Mouse (Mus musculus): ENCODE measurements around the gene Adam19.
A peak's percentile ranks its signal among the peaks of the same experiment; 100 is the strongest.

The Adam19 gene

DNA sequence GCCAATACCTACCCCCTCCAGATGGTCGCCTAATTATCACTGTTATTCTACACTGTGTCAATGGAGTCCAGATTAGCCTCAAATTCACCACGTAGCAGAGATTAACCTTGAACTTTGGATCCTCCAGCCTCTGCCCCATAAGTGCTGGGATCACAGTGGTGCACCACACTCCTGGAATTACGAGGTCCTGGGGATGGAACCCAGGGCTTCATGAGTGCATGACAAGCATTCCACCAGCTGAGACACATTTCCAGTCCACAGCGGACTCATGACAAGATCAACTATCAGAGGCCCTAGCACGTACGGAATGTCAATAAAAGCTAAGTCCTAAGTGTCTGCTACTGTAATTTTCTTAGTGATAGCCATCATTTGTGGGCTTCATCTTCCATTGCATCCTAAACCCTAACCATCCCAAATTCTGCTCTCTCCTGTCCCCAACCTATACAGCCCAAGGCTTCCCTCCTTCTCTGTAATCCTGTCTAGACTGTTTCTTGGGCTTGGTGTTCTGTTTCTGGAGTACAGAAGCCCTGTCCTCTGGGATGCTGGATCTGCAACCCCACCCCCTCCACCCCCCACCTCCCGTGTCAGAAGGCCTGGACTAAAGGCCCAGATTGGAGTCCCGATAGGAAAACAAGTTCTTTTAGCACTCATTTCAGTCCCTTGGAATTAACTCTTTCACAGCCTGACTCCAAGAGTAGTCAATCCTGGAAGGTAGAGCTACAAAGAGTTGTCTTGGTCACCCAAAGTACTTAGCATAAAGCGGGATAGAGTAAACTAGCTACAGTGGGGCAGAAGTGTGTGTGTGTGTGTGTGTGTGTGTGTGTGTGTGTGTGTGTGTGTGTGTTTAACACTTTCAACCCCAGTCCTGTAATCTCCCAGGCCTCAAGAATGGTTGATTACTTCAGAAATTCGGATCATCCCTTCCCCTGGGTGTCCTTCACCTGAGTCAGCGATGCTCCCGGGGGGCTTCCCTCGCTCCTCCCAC is 589 bp upstream of the Adam19 start:
- no peak for DNase-seq (ENCODE audit: low spot score in 2 of 2)

DNA sequence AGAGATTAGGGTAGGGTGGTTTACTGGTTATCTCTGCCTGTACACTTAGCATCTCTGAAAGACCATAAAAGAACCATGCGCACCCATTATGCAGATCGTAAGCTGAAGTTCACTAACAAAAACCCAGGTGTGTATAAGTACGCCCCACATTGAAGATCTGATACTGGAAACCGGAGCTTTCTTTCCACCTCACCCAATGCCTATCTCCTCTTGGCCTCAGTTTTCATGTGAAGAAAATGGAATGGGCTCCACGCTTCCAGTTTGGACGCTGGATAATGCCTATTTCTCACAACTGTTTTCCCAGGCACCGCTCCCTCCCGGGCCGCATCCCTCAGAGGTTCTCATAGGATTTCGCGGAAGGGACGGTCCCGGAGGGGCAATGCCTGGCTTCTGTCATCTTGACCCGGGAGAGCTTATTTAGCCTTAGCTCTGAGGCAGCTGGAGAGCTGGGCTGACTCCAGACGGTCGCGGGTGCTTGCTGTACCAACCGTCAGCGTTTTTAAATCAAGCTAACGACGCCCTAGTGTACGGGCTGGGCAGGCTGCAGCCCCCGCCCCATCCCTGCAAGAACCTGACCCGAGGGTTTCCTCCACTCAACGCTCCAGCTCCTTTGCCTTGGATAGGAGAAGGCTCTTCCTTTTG is 1.1 kb downstream of the Adam19 start:
- peak in 1 of 2 experiments; percentile 13 for DNase-seq (ENCODE audit: low spot score in 2 of 2)

DNA sequence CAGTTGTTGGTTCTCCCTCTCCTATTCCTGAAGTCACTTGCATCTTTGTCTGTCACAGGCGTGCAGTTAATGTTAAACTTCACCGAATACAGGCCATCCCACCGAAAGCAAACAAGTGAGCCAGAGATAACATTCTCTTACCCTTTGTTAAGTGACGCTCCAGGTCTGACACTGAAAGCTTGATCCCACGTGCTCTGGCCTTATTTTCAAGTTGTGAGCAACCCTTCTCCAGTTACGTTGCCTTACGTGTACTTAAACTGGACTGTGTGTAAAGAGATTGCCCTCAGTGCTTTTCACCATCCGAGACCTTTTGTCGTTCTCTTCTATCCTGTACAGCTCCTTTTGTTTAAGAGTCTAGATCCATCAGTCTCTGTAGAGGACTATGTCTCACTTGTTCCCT is 2.2 kb downstream of the Adam19 start:
- no peak for DNase-seq (ENCODE audit: low spot score in 2 of 2)

DNA sequence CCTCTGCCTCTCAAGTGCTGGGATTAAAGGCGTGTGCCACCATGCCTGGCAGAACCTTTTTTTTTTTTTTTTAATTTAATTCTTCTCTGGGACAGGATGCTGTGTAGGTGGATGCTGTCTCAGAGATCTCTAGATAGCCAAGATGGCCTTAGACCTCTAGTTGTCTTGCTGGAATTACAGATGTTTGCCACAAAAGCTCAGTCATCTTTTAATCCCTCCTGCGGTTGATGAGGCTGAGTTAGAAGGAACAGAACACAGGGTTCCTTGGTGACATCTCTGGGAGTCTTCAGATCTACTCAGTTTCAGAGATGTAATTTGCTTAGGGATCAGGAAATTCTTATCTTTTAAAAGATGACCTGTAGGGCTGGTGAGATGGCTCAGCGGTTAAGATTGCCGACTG is 3.1 kb downstream of the Adam19 start:
- no peak for DNase-seq (ENCODE audit: low spot score in 2 of 2)

DNA sequence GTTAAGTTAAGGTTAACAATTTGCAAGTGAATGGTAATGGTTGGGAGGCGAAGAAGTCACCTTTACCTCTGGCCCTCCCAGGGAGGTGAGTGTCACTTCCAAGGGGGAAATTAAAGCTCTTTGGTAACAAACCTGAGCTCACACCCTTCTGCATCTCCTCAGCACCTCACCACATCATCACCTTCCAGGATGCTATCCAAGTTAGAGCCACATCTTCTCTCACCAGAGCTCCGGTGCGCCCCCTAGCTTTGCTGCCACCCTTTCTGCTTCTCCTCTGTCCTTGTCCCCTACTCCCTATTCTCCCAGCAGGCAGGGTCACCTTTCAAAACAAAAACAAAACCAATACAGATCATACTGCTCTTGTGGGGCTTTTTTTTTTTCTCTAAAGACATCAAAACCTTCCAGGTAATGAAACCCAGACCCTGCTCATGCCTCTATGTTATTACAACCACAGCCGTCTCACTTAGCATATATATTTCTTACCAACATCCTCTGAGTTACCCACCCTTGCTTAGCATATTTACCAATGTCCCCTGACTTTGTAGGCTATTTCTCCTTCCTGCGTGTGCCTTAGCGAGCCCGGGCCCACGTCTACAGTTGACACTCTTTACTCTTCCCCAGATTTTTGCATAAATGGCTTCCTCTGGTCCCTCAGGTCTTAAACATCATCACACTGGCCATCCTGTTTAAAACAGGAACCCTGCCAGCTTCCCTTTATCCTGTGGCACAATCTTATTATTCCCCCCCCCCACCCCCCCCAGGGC is 4.3 kb downstream of the Adam19 start:
- DNase-seq (ENCODE audit: low spot score in 2 of 2): no peak

DNA sequence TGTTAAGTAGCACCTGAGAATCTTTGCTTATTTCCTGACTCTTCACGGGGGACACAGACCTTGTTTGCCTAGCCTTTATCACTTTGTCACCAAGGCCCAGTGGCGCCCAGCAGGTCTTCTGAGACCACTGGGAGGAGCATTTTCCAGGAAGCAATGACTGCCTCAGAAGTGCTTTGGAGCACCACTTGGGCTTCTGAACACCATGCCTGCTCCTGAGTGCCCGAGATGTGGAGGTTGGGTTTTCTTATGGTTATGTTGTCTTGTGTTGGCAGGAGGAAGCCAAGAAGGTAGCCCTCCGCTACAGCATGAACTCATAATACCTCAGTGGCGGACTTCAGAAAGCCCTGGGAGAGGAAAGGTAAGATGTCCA is 4.8 kb downstream of the Adam19 start:
- no peak for DNase-seq (ENCODE audit: low spot score in 2 of 2)

DNA sequence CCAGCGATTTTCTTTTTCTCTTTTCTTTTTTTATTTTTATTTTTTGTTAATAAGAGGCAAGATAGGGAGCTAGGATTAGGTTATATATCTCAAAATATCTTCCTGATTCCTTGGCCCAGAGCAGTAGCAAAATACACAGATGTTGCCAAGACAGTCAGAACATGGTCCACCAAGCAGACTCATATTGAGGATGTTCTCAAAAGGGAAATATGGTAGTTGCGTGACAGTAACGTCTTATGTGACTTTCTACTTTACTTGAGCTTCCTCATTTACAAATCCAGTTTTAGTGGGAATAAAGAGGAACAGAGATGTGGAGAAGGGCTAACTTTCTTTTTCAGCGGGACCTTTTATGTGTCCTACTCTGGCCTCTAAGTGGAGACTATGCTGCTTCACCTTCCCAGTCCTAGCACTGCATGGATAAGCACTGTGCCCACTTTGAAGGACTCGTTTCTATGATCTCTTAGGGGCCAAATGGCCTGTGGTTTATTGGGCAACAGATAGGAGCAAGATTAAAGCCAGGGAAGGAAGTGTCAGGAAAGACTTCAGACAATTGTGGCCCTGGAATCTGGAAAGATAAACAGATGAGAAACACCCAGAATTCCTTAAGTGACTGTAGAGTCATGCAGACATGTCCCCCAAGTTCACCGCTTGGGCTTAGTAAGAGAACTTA is 6.1 kb downstream of the Adam19 start:
- DNase-seq (ENCODE audit: low spot score in 2 of 2): no peak

DNA sequence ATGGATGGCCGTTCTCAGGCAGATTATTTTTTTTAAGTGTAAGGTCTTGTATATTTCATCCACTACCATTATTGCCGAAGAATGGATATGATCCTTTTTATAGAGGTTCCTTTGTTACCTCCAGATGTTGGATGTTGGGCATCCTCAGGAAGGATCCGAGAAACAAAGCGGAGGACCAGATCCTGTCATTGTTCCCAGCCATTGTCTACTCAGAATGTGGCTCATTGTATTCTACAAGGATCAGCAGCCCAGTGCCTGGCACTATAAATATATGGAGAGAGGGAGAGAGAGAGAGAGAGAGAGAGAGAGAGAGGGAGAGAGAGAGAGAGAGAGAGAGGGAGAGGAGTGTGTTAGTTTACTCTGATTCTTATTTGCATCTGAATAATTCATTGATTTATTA is 6.8 kb downstream of the Adam19 start:
- DNase-seq (ENCODE audit: low spot score in 2 of 2): no peak

DNA sequence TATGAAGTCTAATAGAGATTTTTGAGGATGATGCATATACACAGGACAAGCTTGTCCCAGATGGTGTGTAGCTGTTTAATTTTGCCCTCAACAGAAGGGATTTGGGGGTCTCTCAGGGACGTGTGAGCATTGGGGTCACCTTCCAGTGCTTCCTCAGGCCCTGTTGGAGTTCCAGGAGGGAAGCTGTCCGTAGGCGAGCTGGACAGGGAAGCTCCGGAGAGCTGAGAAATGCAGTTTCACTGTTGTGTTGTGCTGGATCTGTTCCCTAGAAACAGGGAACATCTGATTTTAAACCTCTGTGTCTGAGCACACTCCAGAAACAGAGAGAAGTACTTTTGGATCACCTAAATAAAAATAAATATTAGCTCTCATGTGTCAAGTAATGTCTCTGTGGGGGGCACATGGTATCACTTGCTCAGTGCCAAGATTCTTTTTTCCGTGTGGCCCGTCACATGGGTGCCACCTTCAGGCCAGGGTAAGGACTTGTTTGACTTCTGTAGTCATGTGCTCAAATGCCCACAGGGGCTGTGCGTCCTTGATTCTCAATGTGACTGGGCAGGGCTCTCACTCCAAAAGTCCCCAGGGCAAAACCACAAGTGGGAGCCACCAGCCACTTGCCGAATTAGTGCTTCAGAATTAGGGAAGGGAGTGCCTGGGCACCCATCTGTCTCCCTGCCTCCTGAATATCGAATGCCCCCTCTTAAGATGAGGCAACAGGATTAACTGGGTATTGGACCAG is 7.4 kb downstream of the Adam19 start:
- no peak for DNase-seq (ENCODE audit: low spot score in 2 of 2)

DNA sequence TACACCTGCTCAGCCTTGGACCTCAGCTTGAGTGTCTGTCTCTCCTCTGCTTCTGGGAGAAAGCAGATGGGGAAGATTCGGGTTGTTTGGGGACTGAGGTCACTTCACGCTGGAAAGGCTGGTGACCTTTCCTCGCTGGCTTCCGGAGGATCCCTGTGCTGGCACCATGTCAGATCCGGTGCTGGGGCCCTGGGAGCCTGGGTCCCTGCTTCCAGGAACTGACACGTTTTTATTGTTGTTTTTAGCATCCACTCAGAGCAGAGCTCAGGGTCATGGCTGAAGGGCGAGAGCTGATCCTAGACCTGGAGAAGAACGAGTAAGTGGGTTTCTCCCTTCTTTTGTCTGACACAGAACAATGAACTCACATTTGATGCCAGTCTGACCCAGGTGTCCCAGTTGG is 9.0 kb downstream of the Adam19 start:
- no peak for DNase-seq (ENCODE audit: low spot score in 2 of 2)

DNA sequence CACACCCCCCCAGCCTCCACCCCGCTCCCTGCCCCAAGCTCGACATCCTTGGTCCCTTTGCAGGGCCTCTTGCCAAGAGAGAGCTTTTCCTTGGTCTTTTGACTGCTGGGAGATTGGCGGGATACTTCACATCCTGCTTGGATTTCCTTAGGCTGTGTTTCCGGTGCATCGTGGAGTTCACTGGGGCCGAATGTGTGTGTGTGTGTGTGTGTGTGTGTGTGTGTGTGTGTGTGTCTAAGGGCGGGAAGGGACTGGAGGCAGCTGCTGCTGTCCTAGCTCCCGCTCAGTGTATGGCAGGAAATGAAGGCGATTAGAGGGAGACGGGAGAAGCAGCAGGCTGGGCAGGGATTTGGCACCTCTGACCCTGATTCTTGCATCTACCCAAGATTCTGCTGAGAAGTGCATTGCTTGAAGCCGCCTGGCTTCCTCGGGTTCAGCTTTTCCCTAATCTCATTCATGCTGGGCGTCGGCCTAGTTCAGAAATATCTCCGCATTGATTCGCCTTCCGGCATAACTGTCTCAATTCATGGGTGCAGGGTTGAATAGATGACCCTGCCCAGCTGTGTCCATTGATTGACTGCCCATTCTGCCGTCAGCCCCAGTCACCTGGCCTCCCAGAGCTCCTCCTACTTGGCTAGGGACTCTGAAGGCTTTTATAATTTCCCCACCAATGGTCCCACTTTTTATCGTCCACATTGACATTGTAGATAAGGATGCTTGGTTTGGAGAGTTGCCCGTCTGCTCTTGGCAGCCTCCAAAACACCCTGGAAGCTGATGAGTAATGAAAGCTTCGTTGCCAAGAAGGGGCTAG is 9.6 kb downstream of the Adam19 start:
- DNase-seq (ENCODE audit: low spot score in 2 of 2): no peak

DNA sequence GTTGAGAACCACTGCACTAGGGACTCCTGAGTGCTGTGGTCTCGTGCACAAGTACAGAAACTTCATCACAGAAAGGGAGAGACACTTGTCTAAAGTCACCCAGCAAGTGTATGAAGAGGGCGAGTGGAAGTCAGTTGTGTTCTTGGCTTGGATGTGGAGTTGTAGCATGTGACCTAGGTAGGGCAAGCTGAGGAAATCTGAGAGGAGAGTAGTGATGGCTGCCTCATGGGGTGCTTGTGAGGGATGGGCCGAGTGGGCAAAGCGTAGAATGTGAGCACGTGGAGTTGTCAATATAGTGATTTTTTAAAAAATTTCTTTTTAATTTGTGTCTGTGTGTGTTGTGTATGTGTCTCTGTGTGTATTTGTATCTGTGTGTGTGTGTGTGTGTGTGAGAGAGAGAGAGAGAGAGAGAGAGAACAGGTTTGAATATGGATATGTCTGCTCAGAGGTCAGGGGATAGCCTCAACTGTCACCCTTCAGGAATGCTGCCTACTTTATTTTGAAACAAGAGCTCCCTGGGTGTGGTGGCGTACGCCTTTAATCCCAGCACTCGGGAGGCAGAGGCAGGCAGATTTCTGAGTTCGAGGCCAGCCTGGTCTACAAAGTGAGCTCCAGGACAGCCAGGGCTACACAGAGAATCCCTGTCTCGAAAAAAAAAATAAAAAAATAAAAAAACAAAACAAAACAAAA is 11.7 kb downstream of the Adam19 start:
- no peak for DNase-seq (ENCODE audit: low spot score in 2 of 2)

DNA sequence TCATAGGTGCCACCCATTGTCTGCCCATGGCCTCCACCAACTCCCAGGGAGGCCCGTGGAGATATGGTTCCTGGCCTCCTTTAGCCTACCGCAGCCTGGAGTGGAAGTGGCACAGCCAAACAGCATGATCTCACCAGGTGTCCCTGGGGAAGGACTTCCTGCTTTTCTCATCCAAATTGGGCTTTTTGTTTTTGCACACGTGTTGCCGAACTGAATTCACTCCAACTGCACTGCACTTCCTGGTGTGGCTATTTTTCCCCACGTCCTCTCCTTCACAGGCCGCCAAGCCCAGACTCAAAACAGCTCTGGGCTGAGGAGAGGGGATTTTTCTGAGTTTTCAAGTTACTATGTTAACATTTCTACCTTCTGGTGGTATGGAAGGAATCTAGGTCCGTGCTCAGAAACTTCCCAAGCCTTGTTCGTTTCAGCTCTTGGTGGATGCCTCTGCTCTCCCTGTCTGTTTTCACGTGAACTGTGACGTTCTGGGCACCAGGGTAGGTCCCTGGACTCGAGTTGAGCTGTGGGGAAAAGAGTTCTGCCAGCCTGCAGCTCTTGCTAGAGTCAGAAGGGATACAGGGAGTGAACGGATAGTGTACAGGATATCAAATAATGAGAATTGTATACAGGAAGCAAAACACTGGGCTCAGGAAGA is 13.1 kb downstream of the Adam19 start:
- no peak for DNase-seq (ENCODE audit: low spot score in 2 of 2)

DNA sequence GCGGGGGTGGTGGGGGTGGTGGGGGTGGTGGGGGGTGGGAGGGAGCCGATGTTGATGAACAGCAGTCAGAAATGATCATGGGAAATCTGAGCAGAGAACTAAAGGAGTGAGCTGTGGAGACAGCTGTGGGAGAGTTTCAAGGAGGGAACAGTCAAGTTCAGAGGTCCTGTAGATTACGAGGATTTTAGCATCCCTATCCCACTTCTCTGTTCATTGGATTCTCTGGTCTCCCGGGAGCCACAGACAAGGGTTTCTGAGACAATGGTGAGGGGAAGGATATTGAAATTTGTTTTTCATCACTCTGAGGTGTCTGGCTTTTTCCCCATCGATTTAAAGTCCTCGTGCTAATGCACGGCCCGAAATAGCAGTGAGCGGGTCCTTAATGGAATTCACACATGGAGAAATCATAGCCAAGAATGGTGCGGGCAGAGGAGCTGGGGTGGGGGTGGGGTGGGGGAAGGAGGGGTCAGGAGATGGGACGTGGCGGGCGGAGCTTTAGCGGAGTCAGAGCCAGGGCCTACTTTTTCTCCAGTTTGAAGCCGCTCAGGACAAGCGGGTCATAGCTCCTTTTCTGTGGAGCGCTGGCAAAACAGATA is 13.7 kb downstream of the Adam19 start:
- DNase-seq (ENCODE audit: low spot score in 2 of 2): no peak

DNA sequence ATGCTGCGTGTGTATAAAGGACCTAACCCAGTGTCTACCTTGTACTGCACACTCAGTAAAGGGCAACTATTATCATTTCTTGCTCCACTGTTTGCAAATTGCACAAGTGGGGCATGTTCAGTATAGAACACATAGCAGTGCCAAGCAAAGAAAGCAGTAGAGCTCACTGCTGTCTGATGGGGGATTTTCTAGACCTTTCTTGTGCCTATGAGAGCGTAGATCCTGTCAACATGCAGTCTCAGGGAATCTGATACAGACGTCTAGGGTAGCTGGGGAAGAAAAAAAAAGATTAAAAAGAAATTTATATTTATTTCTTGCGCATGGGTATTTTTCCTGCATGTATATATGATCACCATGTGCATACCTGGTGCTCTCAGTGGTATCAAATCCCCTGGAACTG is 14.4 kb downstream of the Adam19 start:
- no peak for DNase-seq (ENCODE audit: low spot score in 2 of 2)

DNA sequence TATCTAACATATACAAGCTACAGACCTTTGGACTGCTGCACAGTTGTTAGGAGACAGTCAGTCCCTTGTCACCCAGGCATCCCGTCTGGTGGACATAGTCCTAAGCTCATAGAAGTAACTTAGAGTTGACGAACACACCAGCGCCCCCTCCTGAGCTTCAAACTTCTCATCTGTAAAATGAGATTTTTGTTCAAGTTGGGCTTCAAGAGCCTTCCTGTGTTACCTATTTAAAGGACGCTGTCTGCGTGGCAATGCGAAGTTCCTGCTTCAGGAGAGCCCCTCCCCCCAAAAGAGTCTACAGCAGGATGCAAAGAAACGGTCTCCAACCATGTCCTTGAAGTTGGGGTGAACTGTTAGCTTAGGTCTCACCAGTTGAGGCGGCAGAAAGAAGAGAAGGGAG is 15.0 kb downstream of the Adam19 start:
- DNase-seq (ENCODE audit: low spot score in 2 of 2): no peak

DNA sequence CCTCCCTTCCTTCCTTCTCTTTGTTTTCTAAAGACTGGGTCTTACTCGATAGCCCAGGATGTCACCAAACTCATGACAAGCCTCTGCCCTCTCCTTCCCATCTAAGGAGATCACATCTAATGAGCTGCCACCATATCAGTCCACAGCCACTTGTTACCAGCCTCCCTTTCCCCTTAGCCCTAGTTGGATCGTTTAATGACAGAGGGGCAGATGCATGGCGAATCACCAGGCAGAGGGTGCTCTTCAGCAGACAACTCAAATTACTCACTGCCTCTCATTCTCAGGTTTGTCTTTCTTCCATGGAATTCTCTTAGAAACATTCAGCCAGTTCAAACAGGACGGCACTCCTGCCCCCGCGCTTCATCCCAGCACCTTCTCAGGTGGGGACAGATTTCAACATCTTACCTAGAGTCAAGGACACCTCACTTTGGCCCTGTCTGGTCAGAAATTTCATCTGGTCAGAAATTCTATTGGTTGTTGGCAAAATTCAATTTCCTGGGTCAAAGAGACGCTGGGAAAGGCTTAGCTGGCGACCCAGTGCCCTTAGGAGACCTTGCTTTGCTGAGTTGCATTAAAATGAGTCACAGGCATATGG is 16.8 kb downstream of the Adam19 start:
- no peak for DNase-seq (ENCODE audit: low spot score in 2 of 2)

DNA sequence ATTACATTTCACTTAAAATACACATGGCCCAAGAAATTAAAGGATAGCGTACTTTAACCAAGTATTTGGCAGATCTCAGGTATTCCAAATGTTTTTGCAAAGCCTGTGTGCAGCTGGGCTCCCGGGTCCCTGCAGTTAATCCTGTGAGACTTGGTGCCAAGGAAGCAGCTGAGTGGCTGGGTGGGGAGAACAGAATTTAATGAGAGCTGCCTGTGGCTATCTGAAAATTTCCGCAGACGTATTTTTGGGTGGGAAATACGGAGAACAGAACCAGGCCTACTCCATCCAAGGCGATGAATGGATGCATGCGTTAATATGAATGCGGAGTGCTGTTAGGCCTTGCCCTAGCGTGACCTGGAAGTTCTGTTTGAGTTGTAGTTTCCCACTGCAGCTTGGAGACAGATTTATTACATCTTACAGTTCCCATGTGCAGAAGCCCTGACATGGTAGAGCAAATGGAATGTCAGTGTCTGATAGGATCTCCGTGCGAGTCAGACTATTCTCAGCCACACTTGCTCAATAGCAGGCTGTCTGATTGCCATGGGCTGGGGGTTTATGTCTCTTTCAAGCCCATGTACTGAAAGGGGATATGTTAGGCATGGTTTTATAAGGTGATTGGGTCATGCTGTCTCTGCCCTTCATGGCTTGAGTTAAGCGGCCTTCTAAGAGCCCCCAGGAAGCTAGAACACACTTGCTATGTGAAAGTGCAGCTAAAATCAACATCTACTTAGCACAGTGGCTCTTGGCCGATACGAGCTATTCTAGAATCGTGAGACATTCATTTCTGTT is 17.5 kb downstream of the Adam19 start:
- no peak for DNase-seq (ENCODE audit: low spot score in 2 of 2)

Measured in frontal cortex, postnatal 25 days (tissue).